Mouse (Mus musculus) spleen, adult 2 months (tissue): ENCODE results near the gene Myh9. TPM values are rescaled to one million over a fixed set of nuclear protein-coding genes. Genes with fewer than 3 reads are reported as not detected.

Experiments used
- DNase-seq, 2 experiments: peaks; one replicate each; pipeline versions ENCODE4 v3.0.0 to v3.0.0-alpha.2; 2012 to 2021; ENCODE audit warnings: low spot score in 2 of 2, low read depth in 1 of 2
- H3K27ac ChIP-seq: fragments of 200-500 bp; 2 replicates; pipeline ENCODE4 v1.5.1; 2012; ENCODE audit warnings: low read length, inconsistent platforms; ENCODE audit not compliant: insufficient read depth
- H3K27me3 ChIP-seq: fragments of 200-500 bp; 2 replicates; pipeline ENCODE4 v1.6.1; 2012; ENCODE audit warnings: mild to moderate bottlenecking, moderate library complexity, low read length, inconsistent platforms; ENCODE audit not compliant: control insufficient read depth, insufficient read depth
- H3K36me3 ChIP-seq: fragments of 200-500 bp; 2 replicates; pipeline ENCODE4 v1.6.1; 2012; ENCODE audit warnings: mild to moderate bottlenecking, low read length, inconsistent platforms; ENCODE audit not compliant: control insufficient read depth, insufficient read depth
- H3K4me1 ChIP-seq: fragments of 200-500 bp; 2 replicates; pipeline ENCODE4 v1.6.1; 2011; ENCODE audit warnings: inconsistent platforms; ENCODE audit not compliant: control insufficient read depth, insufficient read depth, insufficient read length
- H3K4me3 ChIP-seq: fragments of 200-500 bp; 2 replicates; pipeline ENCODE4 v1.5.1; 2011; ENCODE audit warnings: mild to moderate bottlenecking, inconsistent platforms; ENCODE audit not compliant: insufficient read depth, insufficient read length; ENCODE audit errors: extremely low read depth
- CTCF ChIP-seq: fragments of 200-500 bp; IDR thresholded peaks from 2 replicates; pipeline ENCODE4 v1.5.1; 2011; ENCODE audit warnings: mild to moderate bottlenecking, inconsistent platforms; ENCODE audit not compliant: insufficient read depth, insufficient read length, insufficient replicate concordance; ENCODE audit errors: extremely low read depth
- POLR2A ChIP-seq: fragments of 200-500 bp; IDR thresholded peaks from 2 replicates; pipeline ENCODE4 v1.6.1; 2011; ENCODE audit warnings: low read depth, low read length, inconsistent platforms
- WGBS: fragments of 180-500 bp; shearing (Covaris S2); methylation state at CpG from one replicate; pipeline ENCODE4 v1.1.7; 2018; 5-methylcytosine and 5-hydroxymethylcytosine counted together
- polyA plus RNA-seq: library from polyadenylated mRNA; depleted of rRNA; stranded (reverse); fragments of >200 nt; gene quantifications from 2 replicates; pipeline ENCODE4 v1.2.3, GENCODE M21; 2012

Gene Myh9
- polyA plus RNA-seq, 1 experiment = 138 TPM

DNA sequence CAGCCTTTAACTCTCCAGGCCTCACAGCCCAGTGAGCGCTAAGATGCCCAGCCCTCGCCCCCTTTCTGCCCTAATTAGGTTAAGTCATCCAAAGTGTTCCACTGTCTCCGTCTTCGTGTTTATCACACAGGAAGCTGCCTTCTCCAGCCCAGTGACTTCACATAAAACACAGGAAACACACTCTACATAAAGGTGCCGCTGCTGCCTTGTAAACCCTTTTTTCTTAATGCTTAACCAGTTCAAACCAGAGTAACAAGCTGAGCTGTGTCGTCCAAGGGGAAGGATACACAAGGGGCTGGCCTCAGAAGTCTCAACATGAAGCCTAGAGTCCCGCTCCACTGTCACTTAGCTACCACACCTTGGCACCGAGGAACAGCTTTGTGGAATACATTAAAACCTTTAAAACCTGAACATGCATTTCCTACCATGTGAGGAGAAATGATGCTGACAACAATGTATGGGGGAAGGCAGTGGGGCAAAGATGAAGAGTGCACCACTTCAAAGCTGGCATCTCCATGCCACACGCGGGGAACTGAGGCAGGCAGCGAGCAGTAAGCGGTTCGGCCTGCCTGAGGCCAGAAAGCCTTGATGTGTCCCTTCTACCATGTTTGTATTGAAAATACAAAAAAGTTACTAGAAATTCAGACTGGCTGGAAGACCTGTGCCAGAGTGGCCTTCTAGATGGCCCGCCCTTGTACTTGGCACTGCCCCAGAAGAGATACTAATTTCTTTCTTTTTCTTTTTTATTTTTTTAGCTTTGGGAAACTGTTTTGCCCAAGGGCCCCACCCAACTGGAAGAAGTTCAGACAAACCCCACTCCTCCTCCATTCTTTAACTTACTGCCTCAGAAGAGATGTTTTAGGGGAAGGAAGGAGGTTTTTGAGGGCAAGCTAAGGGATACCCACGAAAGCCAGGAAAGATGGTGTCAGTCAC, 7.4 kb downstream of the Myh9 start:
- Histone ChIP-seq H3K4me3 (peak overlapping the region; percentile 36; the same call in 1 of the 2 replicates), H3K4me1 (peaks cover 76% of the 10 kb centered on the region), H3K27me3 (no peaks in the 10 kb centered on the region), H3K36me3 (peaks cover 7% of the 10 kb centered on the region), H3K27ac (peak overlapping the region; percentile 96)
- 14% methylated on average over 15 of the region's 15 CpGs for WGBS
- no peak for TF ChIP-seq POLR2A
- no peak for TF ChIP-seq CTCF
- DNase-seq = peak; percentile 67 to 78

- peak overlapping the region; percentile 96 for H3K27ac ChIP-seq
- WGBS = 41% methylated on average over 6 of the region's 6 CpGs
- no peak for DNase-seq
- TF ChIP-seq POLR2A = no peak
- H3K36me3 ChIP-seq = peaks cover 7% of the 10 kb centered on the region
- H3K4me3 ChIP-seq = no peak overlapping the region
- no peaks in the 10 kb centered on the region for H3K27me3 ChIP-seq
- H3K4me1 ChIP-seq = peaks cover 77% of the 10 kb centered on the region
Observed at GRCm38 (mm10) chr15:77833731-77834130, 8.2 kb downstream of the Myh9 start.

GRCm38 (mm10) chr15:77833083-77833482, 8.9 kb downstream of the Myh9 start:
- Histone ChIP-seq H3K4me3 (no peak overlapping the region), H3K27ac (peak overlapping the region; percentile 96), H3K4me1 (peaks cover 78% of the 10 kb centered on the region), H3K36me3 (peaks cover 7% of the 10 kb centered on the region), H3K27me3 (no peaks in the 10 kb centered on the region)
- no peak for DNase-seq
- TF ChIP-seq CTCF (no peak), POLR2A (no peak)

GRCm38 (mm10) chr15:77832458-77832904, 9.5 kb downstream of the Myh9 start:
- no peak for DNase-seq
- 53% methylated on average over 7 of the region's 7 CpGs for WGBS
- H3K27me3 ChIP-seq = no peaks in the 10 kb centered on the region
- TF ChIP-seq CTCF = no peak
- no peak for TF ChIP-seq POLR2A
- peak overlapping the region; percentile 41 for H3K27ac ChIP-seq
- peaks cover 74% of the 10 kb centered on the region for H3K4me1 ChIP-seq
- H3K36me3 ChIP-seq = peaks cover 7% of the 10 kb centered on the region
- H3K4me3 ChIP-seq = no peak overlapping the region

DNA sequence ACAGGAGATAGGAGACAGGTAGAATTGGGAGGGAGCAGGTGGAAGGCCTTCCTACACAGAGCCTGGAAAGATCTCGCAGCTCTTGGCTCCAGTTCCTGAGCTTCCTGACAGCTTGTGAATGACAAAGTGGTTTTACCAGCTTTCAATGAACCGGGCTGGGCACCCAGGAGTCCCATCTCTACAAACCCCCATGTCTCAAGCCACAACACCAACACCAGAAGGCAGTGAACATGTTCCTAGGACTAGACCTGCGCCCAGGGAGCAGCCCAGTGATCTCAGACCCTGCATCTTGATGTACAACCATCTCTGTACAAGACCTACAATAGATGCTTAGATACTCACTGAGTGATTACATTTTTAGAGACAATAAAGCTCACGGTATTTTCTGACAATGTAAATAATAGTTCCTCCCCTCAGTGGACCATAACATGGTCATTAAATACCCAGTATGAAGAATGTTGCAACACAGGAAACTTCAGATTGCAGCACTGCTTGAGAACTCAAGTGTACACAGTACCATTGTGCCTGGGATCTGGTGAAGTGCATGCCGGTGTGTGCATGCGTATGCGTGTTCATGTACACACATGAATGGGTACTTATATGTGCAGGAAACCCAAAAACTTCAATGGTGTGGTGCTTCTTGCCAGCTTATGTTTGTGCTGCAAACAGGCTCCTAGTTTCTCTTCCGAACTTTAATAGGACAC, 10.1 kb downstream of the Myh9 start:
- 64% methylated on average over 8 of the region's 8 CpGs for WGBS
- no peak for TF ChIP-seq POLR2A
- no peak for TF ChIP-seq CTCF
- peaks cover 72% of the 10 kb centered on the region for H3K4me1 ChIP-seq
- H3K27ac ChIP-seq = peak overlapping the region; percentile 85
- peaks cover 8% of the 10 kb centered on the region for H3K36me3 ChIP-seq
- H3K27me3 ChIP-seq = no peaks in the 10 kb centered on the region
- no peak overlapping the region for H3K4me3 ChIP-seq
- no peak for DNase-seq

DNA sequence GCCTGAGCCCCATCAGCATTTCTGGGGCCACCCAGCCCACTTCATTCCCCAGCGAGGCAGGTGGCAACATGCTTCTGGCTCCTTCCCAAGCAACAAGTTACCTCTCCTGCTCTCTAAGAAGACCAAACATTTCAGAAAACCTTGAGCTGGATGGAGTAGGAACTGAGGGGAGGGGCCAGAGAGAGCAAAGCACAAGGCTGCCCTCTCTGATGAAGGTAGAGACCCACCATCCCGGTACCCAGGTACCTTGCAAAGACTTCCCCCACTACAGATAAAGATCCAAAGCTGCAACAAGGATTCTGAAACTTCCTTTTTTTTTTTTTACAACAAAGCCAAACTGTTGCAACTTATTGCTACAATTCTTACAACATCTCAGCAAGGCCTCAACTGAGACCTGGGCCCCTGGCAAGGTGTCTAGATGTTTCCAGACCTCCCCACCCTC, 10.8 kb downstream of the Myh9 start:
- Histone ChIP-seq H3K27ac (peak overlapping the region; percentile 85), H3K4me1 (peaks cover 66% of the 10 kb centered on the region), H3K27me3 (no peaks in the 10 kb centered on the region), H3K4me3 (no peak overlapping the region), H3K36me3 (peaks cover 9% of the 10 kb centered on the region)
- TF ChIP-seq CTCF (no peak), POLR2A (no peak)
- 47% methylated on average over 2 of the region's 2 CpGs for WGBS
- DNase-seq = no peak
